Comparison of ENCODE assay signal across 8 mouse cellular contexts in the genomic region with DNA sequence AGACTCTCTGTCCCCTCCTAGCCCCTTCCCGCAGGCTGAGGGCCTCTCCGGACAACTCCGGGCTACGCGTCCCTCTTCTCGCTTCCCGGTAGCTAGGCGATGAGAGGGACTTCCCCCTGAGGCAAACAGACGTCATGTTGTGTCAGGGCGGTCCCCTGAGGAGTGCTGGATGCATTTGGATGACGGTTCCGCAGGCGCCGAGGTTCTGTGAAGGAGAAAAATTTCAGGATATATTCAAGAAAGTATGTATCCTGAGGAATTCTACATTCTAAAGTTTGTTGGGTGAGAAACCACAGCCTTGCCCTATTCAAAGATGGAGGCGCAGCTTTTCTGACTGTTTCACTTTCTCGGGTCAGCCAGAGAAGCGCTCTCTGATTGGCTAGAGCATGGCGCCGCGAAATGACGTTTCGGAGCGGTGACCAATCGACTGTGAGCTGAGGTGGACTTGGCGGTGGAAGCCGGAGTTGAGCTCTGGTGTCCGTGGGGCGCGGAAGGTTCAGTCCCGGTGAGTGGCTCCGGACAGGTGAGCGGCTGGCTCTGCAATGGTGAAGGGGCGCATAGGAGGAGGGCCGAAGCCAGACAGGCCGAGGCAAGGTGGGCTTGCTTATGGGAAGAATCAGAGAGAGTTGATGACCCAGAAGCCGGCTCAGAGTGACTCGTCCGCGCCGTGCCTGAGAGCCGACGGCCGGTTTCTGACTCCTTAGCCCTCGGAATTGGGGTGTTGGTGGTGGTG. TPM values are rescaled to one million over a fixed set of nuclear protein-coding genes. Genes with fewer than 3 reads are reported as not detected.
DNase-seq lines count a peak whose midpoint lies in the region; ATAC-seq lines count a peak whose summit lies in the region.

A gene (plus strand): TSS at position 410 of the 733 bp plus-strand sequence.

- ATAC-seq in inflammation-experienced regulatory T-cells, adult 6 months = peak; percentile 96
- ATAC-seq in megakaryocyte-erythroid progenitor cell, adult 5-6 weeks (replicated peaks; ENCODE audit: low FRiP score, low TSS enrichment, poor library complexity, severe bottlenecking) = peak; percentile 97

- peak; percentile 97 to 99 for DNase-seq in adrenal gland, adult (ENCODE audit: inconsistent age in 2 of 2, low spot score in 1 of 2)
- peak; percentile 98 for DNase-seq in embryo, embryonic 10.5 days (ENCODE audit: low spot score)
- DNase-seq in gastrocnemius, postnatal 14 days = peak; percentile 95
- peak; percentile 96 to 98 for DNase-seq in left cerebral cortex, postnatal 10 days (ENCODE audit: extremely low spot score in 1 of 2, low spot score in 2 of 2)
- DNase-seq in right cerebral cortex, postnatal 25 days = peak; percentile 97
- peak; percentile 94 to 97 for DNase-seq in urinary bladder, postnatal 4 days (ENCODE audit: low spot score in 2 of 2)

- intact Hi-C loops in gastrocnemius, postnatal 14 days (cut with DNase I; ENCODE audit: low total_unique reads) = no loop called here
- intact Hi-C loops in left cerebral cortex, postnatal 10 days (cut with DNase I) = no loop called here

RNA-seq across cellular contexts. Expression of the gene that starts here (rescaled TPM):
- total RNA-seq in gastrocnemius, postnatal 14 days (2021) = 10 to 100 TPM; 11.1 to 14.1 TPM
- polyA plus RNA-seq in inflammation-experienced regulatory T-cells, adult 6 months (2017; shearing (Covaris generic)) = 100 to 1,000 TPM in 1 of 3 experiments, 10 to 100 TPM in 2; 77.6 to 101 (median 88.4) TPM
- 10 to 100 TPM; 42.4 to 44.8 TPM for total RNA-seq in left cerebral cortex, postnatal 10 days (2021)
- 53.0 and 54.8 TPM in 2 replicates for total RNA-seq in megakaryocyte-erythroid progenitor cell, adult 5-6 weeks (2014; fragmentation: Nextera tagmentation)
- total RNA-seq in megakaryocyte-erythroid progenitor cell, adult 5-6 weeks (2017) = 52.6 and 78.6 TPM in 2 replicates

Comparison
In these comparisons a context has a peak if more than half of its experiments do, and no peak if none do; other contexts are left out.
1. Peak in every context shown above with its lines: DNase-seq and ATAC-seq.